Mouse (Mus musculus) small intestine, adult 2 months (tissue): ENCODE data around the gene Prr7. TPM values are rescaled to one million over a fixed set of nuclear protein-coding genes. Genes with fewer than 3 reads are reported as not detected.

Experiments
- H3K27ac ChIP-seq: fragments of 200-500 bp; 2 replicates; pipeline ENCODE4 v1.5.1; 2012; ENCODE audit warnings: low read depth, low read length, control low read depth, inconsistent platforms; ENCODE audit not compliant: insufficient read depth
- H3K27me3 ChIP-seq: fragments of 200-500 bp; 2 replicates; pipeline ENCODE4 v1.6.1; 2012; ENCODE audit warnings: mild to moderate bottlenecking, moderate library complexity, low read length, inconsistent platforms; ENCODE audit not compliant: control insufficient read depth, insufficient read depth
- H3K36me3 ChIP-seq: fragments of 200-500 bp; 2 replicates; pipeline ENCODE4 v1.6.1; 2012; ENCODE audit warnings: mild to moderate bottlenecking, low read length, control low read depth, inconsistent platforms; ENCODE audit not compliant: control insufficient read depth, insufficient read depth
- H3K4me1 ChIP-seq: fragments of 200-500 bp; 2 replicates; pipeline ENCODE4 v1.6.1; 2012; ENCODE audit warnings: low read length, inconsistent platforms, mixed read lengths; ENCODE audit not compliant: control insufficient read depth, insufficient read depth, insufficient read length
- H3K4me3 ChIP-seq: fragments of 200-500 bp; 2 replicates; pipeline ENCODE4 v1.5.1; 2012; ENCODE audit warnings: low read depth, mild to moderate bottlenecking, control low read depth, inconsistent platforms, low read length, moderate library complexity
- CTCF ChIP-seq: fragments of 200-500 bp; IDR thresholded peaks from 2 replicates; pipeline ENCODE4 v1.5.1; 2012; ENCODE audit warnings: low read depth, mild to moderate bottlenecking, control low read depth, inconsistent platforms, low read length, moderate library complexity, mixed read lengths; ENCODE audit not compliant: insufficient replicate concordance, insufficient read length; ENCODE audit errors: extremely low read depth
- POLR2A ChIP-seq: fragments of 200-500 bp; IDR thresholded peaks from 2 replicates; pipeline ENCODE4 v1.6.1; 2012; ENCODE audit warnings: low read depth, mild to moderate bottlenecking, control low read depth, inconsistent platforms, low read length, moderate library complexity
- WGBS: fragments of 180-500 bp; shearing (Covaris S2); methylation state at CpG from one replicate; pipeline ENCODE4 v1.1.7; 2018; 5-methylcytosine and 5-hydroxymethylcytosine counted together
- polyA plus RNA-seq: library from polyadenylated mRNA; depleted of rRNA; stranded (reverse); fragments of >200 nt; gene quantifications from 2 replicates; pipeline ENCODE4 v1.2.3, GENCODE M21; 2012

Gene Prr7
- polyA plus RNA-seq, 1 experiment = 8.2 TPM

- 95% methylated on average over 10 of the region's 10 CpGs for WGBS
- H3K27ac ChIP-seq = no peak overlapping the region
- no peaks in the 10 kb centered on the region for H3K27me3 ChIP-seq
- TF ChIP-seq CTCF = no peak
- no peak for TF ChIP-seq POLR2A
- peaks cover 17% of the 10 kb centered on the region for H3K4me1 ChIP-seq
- no peak overlapping the region for H3K4me3 ChIP-seq
- H3K36me3 ChIP-seq = peaks cover 16% of the 10 kb centered on the region
These were observed 44.5 kb downstream of the Prr7 start for GRCm38 (mm10) chr13:55508531-55508930.

DNA sequence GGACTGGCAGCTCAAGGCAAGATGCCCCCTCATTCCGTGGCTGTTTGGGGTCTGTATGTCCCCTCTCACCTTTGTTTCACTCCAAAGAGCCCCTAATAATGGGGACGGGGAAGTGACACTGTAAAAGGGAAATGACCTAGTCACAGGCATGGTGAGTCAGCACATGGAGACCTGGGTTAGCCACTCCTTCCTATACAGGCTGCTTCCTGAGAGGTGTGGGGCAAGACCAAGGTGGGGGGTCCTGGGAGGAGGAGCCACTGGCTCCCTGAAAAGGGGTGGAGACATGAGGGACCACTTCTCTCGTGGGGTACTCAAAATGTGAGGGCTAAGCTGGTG lies 46.2 kb downstream of the Prr7 start:
- H3K36me3 ChIP-seq = peaks cover 13% of the 10 kb centered on the region
- no peaks in the 10 kb centered on the region for H3K27me3 ChIP-seq
- 57% methylated on average over 3 of the region's 3 CpGs for WGBS
- H3K4me1 ChIP-seq = peaks cover 17% of the 10 kb centered on the region
- 0 out of 2 replicates have a peak overlapping the region, but pooled peaks have one; percentile 13 for H3K27ac ChIP-seq
- no peak overlapping the region for H3K4me3 ChIP-seq
- TF ChIP-seq POLR2A (no peak), CTCF (no peak)

- TF ChIP-seq POLR2A (no peak), CTCF (no peak)
- H3K27ac ChIP-seq = peak overlapping the region; percentile 63
These were observed 46.8 kb downstream of the Prr7 start for GRCm38 (mm10) chr13:55510668-55511491.

GRCm38 (mm10) chr13:55511492-55511861 lies 47.4 kb downstream of the Prr7 start:
- H3K27ac ChIP-seq = peak overlapping the region; percentile 63
- H3K27me3 ChIP-seq = no peaks in the 10 kb centered on the region
- 44% methylated on average over 5 of the region's 5 CpGs for WGBS
- TF ChIP-seq POLR2A (no peak), CTCF (no peak)
- 0 out of 2 replicates have a peak overlapping the region, but pooled peaks have one; percentile 1 for H3K4me3 ChIP-seq
- H3K4me1 ChIP-seq = peaks cover 17% of the 10 kb centered on the region
- H3K36me3 ChIP-seq = peaks cover 9% of the 10 kb centered on the region

More at GRCm38 (mm10) chr13:55510668-55511491, 46.8 kb downstream of the Prr7 start:
- Histone ChIP-seq H3K4me3 (peak overlapping the region; percentile 1; the same call in 1 of the 2 replicates), H3K36me3 (peaks cover 9% of the 10 kb centered on the region), H3K4me1 (peaks cover 17% of the 10 kb centered on the region), H3K27me3 (no peaks in the 10 kb centered on the region)
- WGBS = 61% methylated on average over 6 of the region's 6 CpGs

DNA sequence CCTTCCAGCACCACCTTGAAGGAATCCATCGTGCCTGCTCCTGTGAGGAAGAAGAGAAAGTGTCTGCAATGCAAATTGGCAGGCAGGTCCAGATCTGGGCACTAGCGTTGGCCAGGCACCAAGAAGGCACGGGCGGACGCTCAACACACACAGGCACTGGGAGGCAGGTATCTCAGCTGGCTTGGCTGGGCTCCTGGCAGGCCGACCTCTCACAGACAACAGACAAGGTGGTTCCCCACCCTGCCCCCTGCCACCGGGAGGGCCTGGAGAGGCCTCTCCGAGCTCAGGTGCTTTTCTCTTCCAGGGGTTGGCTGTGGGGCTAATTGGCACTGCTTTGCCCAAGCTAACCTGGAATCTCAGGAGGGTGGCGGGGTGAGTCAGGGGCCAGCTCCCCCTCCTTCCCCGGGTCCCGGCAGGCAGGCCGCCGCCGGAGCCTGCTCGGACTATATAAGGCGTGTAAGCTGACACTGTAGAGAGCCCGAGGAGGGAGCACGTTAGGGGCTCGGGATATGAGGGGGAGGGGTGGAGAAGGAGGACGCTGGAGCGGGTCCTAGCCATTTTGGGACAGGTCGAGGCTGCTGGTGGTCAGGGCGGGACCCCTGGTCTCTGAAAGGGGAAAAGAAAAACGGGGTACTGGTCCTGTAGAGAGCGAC lies 48.4 kb downstream of the Prr7 start:
- peak overlapping the region; percentile 63 for H3K27ac ChIP-seq
- 3% methylated on average over 25 of the region's 25 CpGs for WGBS
- peaks cover 7% of the 10 kb centered on the region for H3K36me3 ChIP-seq
- H3K4me3 ChIP-seq = peak overlapping the region; percentile 93
- H3K27me3 ChIP-seq = no peaks in the 10 kb centered on the region
- no peak for TF ChIP-seq POLR2A
- TF ChIP-seq CTCF = no peak
- peaks cover 17% of the 10 kb centered on the region for H3K4me1 ChIP-seq

GRCm38 (mm10) chr13:55513111-55513748 lies 49.2 kb downstream of the Prr7 start, which contains the start of gene Pdlim7:
Gene Pdlim7 (minus strand): TSS chr13:55513676.
- peaks cover 17% of the 10 kb centered on the region for H3K4me1 ChIP-seq
- peaks cover 3% of the 10 kb centered on the region; the same call in 1 of the 2 replicates for H3K36me3 ChIP-seq
- H3K27ac ChIP-seq = peak within 1 kb of the TSS; percentile 63
- no peaks in the 10 kb centered on the region for H3K27me3 ChIP-seq
- H3K4me3 ChIP-seq = peak within 1 kb of the TSS; percentile 93
- TF ChIP-seq POLR2A = peak; percentile 92
- TF ChIP-seq CTCF = peak; percentile 99
- WGBS = under 1% methylated on average over 55 of the region's 55 CpGs
